Mouse (Mus musculus): ENCODE results near the gene P2ry13.

DNA sequence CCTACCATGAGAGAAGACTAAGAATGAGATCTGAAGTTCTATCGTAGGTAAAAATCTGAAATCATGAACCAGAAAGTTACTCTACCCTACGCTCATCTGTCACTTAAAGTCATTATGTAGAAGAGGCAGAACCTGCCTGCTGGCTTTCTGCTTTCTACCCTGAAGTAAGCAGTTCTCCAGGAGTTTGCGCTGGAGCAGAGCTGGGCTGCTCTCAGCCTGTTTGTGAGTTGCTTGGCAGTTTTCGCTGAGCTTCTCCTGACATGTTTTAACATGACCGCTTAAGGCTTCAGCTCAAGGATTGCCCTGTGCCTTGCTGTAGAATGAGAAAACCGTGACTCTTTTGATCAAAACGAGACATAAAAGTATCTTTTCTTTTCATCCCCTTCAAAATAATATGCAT, 16.6 kb downstream of the P2ry13 start:
- TF ChIP-seq CTCF (IDR thresholded peaks at IDR 0.05; ENCODE audit: low read depth) (no peak), EP300 (IDR thresholded peaks at IDR 0.05; ENCODE audit: low read depth) (no peak)

All from heart, postnatal 0 days (tissue).